8 mouse cellular contexts compared by ENCODE assay signal in genomic region chr12:72843555-72843954, GRCm38 (mm10).
DNase-seq lines count a peak whose midpoint lies in the region; ATAC-seq lines count a peak whose summit lies in the region.

No protein-coding gene starts in this region.

- H3K36me3 ChIP-seq in kidney, embryonic 16.5 days (ENCODE audit: insufficient read depth, low read length), result no peaks in the 10 kb centered on the region
- no peaks in the 10 kb centered on the region for H3K36me3 ChIP-seq in hindbrain, embryonic 16.5 days (ENCODE audit: control insufficient read depth, insufficient read depth, low read length)
- no peaks in the 10 kb centered on the region for H3K36me3 ChIP-seq in midbrain, embryonic 13.5 days
- H3K36me3 ChIP-seq in forebrain, embryonic 13.5 days (ENCODE audit: poor library complexity, severe bottlenecking), result no peaks in the 10 kb centered on the region

- H3K27me3 ChIP-seq in kidney, embryonic 16.5 days (ENCODE audit: insufficient read depth, low read length), result peaks cover 23% of the 10 kb centered on the region
- H3K27me3 ChIP-seq in hindbrain, embryonic 16.5 days (replicated peaks; ENCODE audit: control insufficient read depth, insufficient read depth, low read length), result peaks cover 31% of the 10 kb centered on the region
- peaks cover 79% of the 10 kb centered on the region for H3K27me3 ChIP-seq in midbrain, embryonic 13.5 days
- peaks cover 51% of the 10 kb centered on the region for H3K27me3 ChIP-seq in forebrain, embryonic 13.5 days

- peak overlapping the region; percentile 49; the same call in 1 of the 2 replicates for H3K4me2 ChIP-seq in kidney, embryonic 16.5 days (replicated peaks; ENCODE audit: low read depth, low read length)
- H3K4me2 ChIP-seq in hindbrain, embryonic 16.5 days (ENCODE audit: low read length), result peak overlapping the region; percentile 56; the same call in 1 of the 2 replicates
- peak overlapping the region; percentile 34 for H3K4me2 ChIP-seq in midbrain, embryonic 13.5 days (replicated peaks)
- no peak overlapping the region for H3K4me2 ChIP-seq in forebrain, embryonic 13.5 days

- DNase-seq in kidney, adult 9 months, result no peak
- peak; percentile 52 for DNase-seq in MN1 (ENCODE audit: low spot score)
- no peak for DNase-seq in left cerebral cortex, adult 8-10 months (ENCODE audit: low spot score in 2 of 2)
- DNase-seq in right cerebral cortex, postnatal 4 days, result no peak

- no peak overlapping the region for H3K9ac ChIP-seq in kidney, embryonic 16.5 days (replicated peaks; ENCODE audit: low read length)
- H3K9ac ChIP-seq in hindbrain, embryonic 16.5 days (ENCODE audit: low read depth, low read length), result no peak overlapping the region
- peak overlapping the region; percentile 36; the same call in 1 of the 2 replicates for H3K9ac ChIP-seq in midbrain, embryonic 13.5 days (replicated peaks)
- no peak overlapping the region for H3K9ac ChIP-seq in forebrain, embryonic 13.5 days

- ATAC-seq in kidney, embryonic 16.5 days (ENCODE audit: low FRiP score, low TSS enrichment), result 0 out of 2 replicates have a peak, but pooled peaks have one; percentile 16
- ATAC-seq in hindbrain, embryonic 16.5 days, result no peak
- ATAC-seq in midbrain, embryonic 13.5 days, result no peak
- ATAC-seq in forebrain, embryonic 13.5 days, result no peak

- no peak overlapping the region for H3K27ac ChIP-seq in kidney, embryonic 16.5 days (ENCODE audit: low read length)
- H3K27ac ChIP-seq in hindbrain, embryonic 16.5 days (ENCODE audit: low read depth, low read length), result no peak overlapping the region
- no peak overlapping the region for H3K27ac ChIP-seq in midbrain, embryonic 13.5 days
- H3K27ac ChIP-seq in forebrain, embryonic 13.5 days, result no peak overlapping the region

- peaks cover 2% of the 10 kb centered on the region; the same call in 1 of the 2 replicates for H3K9me3 ChIP-seq in kidney, embryonic 16.5 days (ENCODE audit: low read length)
- H3K9me3 ChIP-seq in hindbrain, embryonic 16.5 days (ENCODE audit: control insufficient read depth, low read length), result peaks cover 3% of the 10 kb centered on the region
- peaks cover 3% of the 10 kb centered on the region; the same call in 1 of the 2 replicates for H3K9me3 ChIP-seq in midbrain, embryonic 13.5 days
- H3K9me3 ChIP-seq in forebrain, embryonic 13.5 days (replicated peaks), result no peaks in the 10 kb centered on the region

- H3K4me1 ChIP-seq in kidney, embryonic 16.5 days (ENCODE audit: insufficient read depth, low read length), result peaks cover 7% of the 10 kb centered on the region
- no peaks in the 10 kb centered on the region for H3K4me1 ChIP-seq in hindbrain, embryonic 16.5 days (ENCODE audit: control insufficient read depth, insufficient read depth, low read depth, low read length)
- H3K4me1 ChIP-seq in midbrain, embryonic 13.5 days (replicated peaks), result no peaks in the 10 kb centered on the region
- H3K4me1 ChIP-seq in forebrain, embryonic 13.5 days, result no peaks in the 10 kb centered on the region

- H3K4me3 ChIP-seq in kidney, embryonic 16.5 days (ENCODE audit: low read length), result no peak overlapping the region
- H3K4me3 ChIP-seq in hindbrain, embryonic 16.5 days (ENCODE audit: low read length), result no peak overlapping the region
- 0 out of 2 replicates have a peak overlapping the region, but pooled peaks have one; percentile 24 for H3K4me3 ChIP-seq in midbrain, embryonic 13.5 days (replicated peaks)
- no peak overlapping the region for H3K4me3 ChIP-seq in forebrain, embryonic 13.5 days

- WGBS in kidney, embryonic 16.5 days, result 65% methylated on average over 4 of the region's 4 CpGs
- 77% methylated on average over 4 of the region's 4 CpGs for WGBS in hindbrain, embryonic 16.5 days
- WGBS in midbrain, embryonic 13.5 days, result 84% methylated on average over 4 of the region's 4 CpGs
- 93% methylated on average over 4 of the region's 4 CpGs for WGBS in forebrain, embryonic 13.5 days
